Mouse (Mus musculus): ENCODE data around the gene Ppp2r2d.

DNA sequence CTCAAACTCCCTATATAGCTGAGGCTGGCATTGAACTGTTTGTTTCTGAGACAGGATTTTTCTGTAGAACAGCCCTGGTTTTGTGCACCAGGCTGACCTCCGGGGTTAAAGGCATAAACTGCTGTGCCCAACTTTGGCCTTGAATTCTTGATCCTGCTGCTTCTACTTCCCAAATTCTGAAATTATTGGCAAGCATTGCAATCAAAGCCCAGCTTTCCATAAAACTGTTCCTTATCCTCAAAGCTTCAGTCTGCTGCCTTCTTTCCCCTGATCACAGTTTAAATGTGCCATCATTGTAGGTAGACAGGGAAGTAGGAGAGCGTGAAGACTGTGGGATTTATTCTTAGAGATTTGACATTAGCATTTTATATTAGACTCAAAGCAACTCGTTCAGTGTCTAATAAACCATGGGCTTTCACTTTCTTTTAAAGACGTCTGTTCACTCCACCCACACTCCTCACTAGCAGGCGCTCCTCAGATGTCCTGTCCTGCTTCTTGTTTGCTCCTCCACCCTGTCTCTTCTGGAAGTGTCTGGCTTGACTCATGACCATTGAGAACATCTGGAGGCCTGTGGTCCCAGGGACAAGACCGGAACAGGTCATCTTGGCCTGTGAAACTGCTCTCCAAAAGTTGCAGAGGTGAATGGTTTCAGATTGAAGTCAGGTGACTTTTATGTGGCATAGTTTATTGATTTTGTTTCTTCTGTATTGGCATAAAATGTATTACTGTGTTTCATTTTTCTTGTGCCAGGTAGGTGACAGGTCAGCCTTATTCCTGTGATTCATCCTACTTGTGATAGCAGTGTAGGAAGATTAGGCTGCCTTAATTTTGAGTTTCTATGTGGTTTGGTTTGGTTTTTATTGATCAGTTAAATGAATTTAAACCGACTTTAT, 2.4 kb downstream of the Ppp2r2d start:
- no peak for TF ChIP-seq CTCF (IDR thresholded peaks at IDR 0.05; ENCODE audit: control insufficient read depth, insufficient read depth, insufficient read length)
- TF ChIP-seq MAX (IDR thresholded peaks at IDR 0.05): no peak
- TF ChIP-seq MYOD1 (IDR thresholded peaks at IDR 0.05; ENCODE audit: control insufficient read depth, insufficient read length, low read depth): no peak

All from C2C12 (cell line).